Mouse (Mus musculus) kidney, postnatal 25 days (tissue): Measurements from ENCODE around the gene Tmem88b.
"Not testable (repeated sequence)": the region's sequence is repeated elsewhere in the genome, so short reads cannot be mapped to it uniquely, and the experiment has no call there.

ENCODE experiments used
- DNase-seq, 2 experiments: peaks; one replicate each; pipeline ENCODE4 v3.0.0; 2021; ENCODE audit warnings: mixed read lengths in 2 of 2

Gene Tmem88b

GRCm38 (mm10) chr4:155785819-155786218 is at the start of gene Tmem88b:
Gene Tmem88b (minus strand): TSS chr4:155785874.
- DNase-seq = no peak

- peak; percentile 89 to 91 for DNase-seq
Observed at GRCm38 (mm10) chr4:155833836-155834235, 48.2 kb upstream of the Tmem88b start.

DNA sequence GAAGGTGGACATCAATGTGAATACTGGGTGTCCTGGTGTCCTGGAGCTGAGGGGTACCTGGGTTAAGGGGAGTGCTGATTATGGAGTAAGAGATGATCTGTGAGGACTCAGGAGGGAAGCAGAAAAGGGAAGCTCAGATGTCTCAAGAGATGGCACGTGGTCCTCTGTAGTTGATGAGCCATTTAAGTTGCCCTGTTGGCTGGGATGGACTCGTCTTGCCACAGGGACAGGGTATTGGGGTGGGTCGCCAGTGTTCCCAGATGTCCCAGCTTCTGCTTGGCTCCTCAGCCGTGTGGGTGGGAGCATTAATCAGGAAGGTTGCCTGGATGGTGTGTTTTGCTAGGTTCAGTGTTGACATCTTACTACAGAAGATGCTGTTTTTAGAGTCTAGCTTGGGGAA is 47.6 kb upstream of the Tmem88b start:
- peak in 1 of 2 experiments; percentile 35 for DNase-seq

GRCm38 (mm10) chr4:155832321-155832720 is 46.6 kb upstream of the Tmem88b start:
- DNase-seq = peak in 1 of 2 experiments; percentile 35

GRCm38 (mm10) chr4:155831831-155832230 is 46.2 kb upstream of the Tmem88b start:
- peak; percentile 49 to 71 for DNase-seq

- DNase-seq = peak; percentile 95 to 97
Observed at GRCm38 (mm10) chr4:155831205-155831766, 45.6 kb upstream of the Tmem88b start, which contains the start of gene Aurkaip1. Gene Aurkaip1 (plus strand): TSS chr4:155831272.

DNA sequence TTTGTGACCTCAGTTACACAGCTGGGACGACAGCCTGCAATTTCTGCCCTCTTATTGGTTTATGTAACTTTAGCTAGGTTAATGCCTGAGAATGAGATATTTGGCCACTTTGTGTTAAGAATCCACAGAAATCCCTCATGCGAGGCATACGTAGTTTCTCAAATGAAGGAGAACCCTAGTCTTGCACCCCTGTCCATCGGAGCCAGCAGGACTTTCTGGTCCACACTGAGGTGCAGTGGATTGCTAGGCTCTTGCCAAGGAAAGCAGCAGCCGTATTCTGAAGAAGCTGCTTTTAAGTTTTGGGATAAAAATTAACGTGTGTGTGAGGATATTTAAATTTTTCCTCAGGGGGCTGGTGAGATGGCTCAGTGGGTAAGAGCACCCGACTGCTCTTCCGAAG is 44.9 kb upstream of the Tmem88b start:
- peak in 1 of 2 experiments; percentile 44 for DNase-seq

DNA sequence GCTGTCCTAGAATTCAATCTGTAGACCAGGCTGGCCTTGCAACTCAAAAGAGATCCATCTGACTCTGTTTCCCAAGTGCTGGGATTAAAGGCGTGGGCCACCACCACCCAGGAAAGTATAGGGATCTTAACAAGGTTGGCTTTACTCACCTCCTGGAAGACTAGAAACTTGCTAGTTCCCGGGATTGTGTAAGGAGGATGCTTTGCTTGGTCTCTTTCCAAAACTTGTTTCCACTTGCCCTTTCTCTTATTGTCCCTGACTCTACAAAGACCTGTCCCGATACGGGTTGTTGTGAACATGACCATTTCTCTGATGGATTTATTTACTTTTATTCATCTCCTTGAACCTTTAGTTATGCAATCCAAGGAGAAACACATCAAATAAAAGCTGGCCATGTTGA is 44.2 kb upstream of the Tmem88b start:
- no peak for DNase-seq

DNA sequence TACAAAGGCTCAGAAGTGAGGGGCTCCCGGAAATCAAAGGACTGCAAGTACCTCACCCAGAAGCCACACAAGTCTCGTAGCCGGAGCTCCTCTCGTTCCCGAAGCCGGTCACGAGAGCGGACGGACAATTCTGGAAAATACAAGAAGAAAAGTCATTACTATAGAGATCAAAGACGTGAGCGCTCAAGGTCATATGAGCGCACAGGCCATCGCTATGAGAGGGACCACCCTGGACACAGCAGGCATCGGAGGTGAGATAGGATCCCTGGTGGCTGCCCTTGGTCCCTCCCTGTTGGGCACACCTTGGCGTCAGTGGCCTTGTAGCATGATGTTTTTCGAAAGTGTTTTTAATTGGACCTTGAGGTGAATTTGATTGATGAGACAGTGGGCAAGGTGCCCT is 37.8 kb upstream of the Tmem88b start:
- no peak for DNase-seq

- peak in 1 of 2 experiments; percentile 57 for DNase-seq
Observed at GRCm38 (mm10) chr4:155821025-155821424, 35.4 kb upstream of the Tmem88b start.

DNA sequence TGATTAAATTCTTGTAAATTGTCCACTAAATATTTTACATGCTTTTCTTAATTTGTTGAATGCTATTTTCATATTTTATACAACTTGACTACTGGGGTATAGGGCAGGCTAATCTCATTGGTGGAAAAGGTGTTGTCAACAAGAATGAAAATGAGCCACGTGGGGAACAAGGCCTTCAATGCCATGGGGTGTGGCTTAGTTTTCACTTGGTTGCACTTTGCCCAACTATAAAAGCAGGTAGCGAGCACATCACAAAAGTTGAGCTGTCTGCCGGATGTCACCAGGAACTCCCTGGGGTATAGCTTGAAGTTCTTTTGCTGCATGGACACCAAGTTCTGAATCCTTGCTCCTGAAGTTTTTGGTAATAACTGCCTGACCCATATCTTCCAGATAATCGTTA is 31.9 kb upstream of the Tmem88b start:
- no peak for DNase-seq

DNA sequence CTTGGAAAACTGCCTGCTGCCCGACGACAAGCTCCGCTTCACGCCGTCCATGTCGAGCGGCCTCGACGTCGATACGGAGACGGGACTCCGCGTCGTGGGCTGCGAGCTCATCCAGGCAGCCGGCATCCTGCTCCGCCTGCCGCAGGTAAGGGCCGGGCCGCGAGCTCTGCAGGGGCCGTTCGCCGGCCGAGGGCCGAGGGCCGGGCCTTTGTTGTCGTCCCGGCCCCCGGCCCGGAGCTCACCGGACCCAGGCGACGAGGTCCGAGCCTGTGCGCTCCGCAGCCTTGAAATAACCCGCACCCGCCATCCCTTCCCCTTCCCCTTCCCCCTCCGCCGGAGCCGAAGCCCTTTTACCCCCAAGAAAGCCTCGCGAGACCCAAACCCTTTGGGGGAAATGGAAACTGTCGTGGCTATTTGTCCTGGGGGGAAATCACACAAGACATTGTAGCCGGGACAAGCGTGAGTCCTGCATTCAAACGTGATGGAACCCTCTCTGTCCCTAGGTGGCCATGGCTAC is 27.0 kb upstream of the Tmem88b start:
- peak; percentile 32 to 56 for DNase-seq

GRCm38 (mm10) chr4:155811929-155812664 is 26.4 kb upstream of the Tmem88b start, which contains the start of gene Ccnl2:
Gene Ccnl2 (plus strand): TSS chr4:155812489.
- DNase-seq = peak; percentile 95 to 98

- no peak for DNase-seq
Observed at GRCm38 (mm10) chr4:155807841-155808240, 22.2 kb upstream of the Tmem88b start.

- peak; percentile 97 for DNase-seq
Observed at GRCm38 (mm10) chr4:155803340-155804041, 17.8 kb upstream of the Tmem88b start.

DNA sequence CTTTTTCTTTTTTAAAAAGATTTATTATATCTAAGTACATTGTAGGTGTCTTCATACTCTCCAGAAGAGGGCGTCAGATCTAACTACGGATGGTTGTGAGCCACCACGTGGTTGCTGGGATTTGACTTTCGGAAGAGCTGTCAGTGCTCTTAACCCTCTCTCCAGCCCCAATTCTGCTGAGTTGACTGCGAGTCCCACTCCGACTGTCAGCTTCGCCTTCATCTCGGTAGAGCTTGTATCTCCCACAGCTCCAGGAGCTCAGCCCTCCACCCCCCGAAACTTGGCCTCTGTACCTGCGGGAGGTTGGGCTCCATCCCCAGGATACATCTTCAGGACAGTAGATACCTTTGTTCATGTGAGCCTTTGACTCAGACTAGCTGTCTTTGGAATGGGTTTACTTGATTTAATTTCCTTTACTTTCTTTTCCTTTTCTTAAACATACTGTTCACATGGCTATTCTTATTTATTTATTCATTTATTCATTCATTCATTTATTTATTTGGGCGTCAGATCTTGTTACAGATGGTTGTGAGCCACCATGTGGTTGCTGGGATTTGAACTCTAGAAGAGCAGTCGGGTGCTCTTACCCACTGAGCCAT is 17.2 kb upstream of the Tmem88b start, which contains the start of gene Mrpl20:
Gene Mrpl20, plus strand, starts transcription at position 138 of the 599 bp plus-strand sequence.
- peak in 1 of 2 experiments; percentile 51 for DNase-seq

DNA sequence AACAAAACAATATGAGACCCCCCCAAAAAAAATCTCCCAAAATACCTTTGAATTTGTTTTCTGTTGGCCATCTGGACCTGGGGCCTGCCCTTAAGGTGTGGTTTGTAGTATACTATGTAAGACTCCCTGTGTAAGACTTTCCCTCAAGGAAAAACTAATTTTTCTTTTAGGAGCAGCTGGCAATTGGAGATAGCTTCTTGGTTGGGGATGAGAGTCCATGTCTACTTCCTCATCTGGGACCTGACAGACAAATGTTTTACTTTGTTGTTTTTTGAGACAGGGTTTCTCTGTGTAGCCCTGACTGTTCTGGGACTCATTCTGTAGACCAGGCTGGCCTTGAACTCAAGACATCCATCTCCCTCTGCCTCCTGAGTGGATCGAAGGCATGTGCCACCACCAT is 16.4 kb upstream of the Tmem88b start:
- DNase-seq = no peak

GRCm38 (mm10) chr4:155793730-155794129 is 8.1 kb upstream of the Tmem88b start:
- DNase-seq = no peak

- peak; percentile 34 to 69 for DNase-seq
Observed at GRCm38 (mm10) chr4:155791240-155791933, 5.7 kb upstream of the Tmem88b start.

DNA sequence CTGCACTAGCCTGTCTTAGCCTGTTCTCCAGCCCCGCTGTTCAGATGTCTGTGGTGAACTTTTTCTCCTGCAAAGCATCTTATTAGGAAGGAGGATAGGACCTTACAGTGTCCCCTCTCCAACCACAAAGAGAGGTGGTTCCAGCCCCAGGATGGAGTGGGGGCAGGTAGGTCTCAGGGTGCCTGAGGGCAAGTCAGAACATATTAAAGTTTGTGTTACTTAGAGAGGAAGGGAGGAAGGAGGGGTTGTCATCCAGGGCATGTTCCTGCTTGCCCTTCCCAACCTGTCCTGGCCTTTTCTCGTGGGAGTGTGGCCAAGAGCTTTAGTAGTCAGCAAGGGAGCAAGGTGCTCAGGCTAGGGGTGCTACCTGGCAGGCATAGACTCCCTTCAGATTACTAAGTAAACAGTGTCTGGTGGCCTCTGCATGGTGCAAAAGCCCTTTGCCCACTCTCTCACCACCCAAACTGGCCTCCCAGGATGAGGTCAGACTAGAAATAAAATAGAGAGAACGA is 5.0 kb upstream of the Tmem88b start:
- peak; percentile 58 to 81 for DNase-seq

- no peak for DNase-seq
Observed at GRCm38 (mm10) chr4:155790021-155790489, 4.4 kb upstream of the Tmem88b start, which contains the start of gene Ankrd65. Gene Ankrd65 (plus strand): TSS chr4:155790439.

GRCm38 (mm10) chr4:155788833-155789232 is 3.2 kb upstream of the Tmem88b start:
- not testable (repeated sequence) for DNase-seq
